Mouse (Mus musculus) CH12.LX (cell line): ENCODE results near the gene Sergef.

Source experiments
- BHLHE40 ChIP-seq: IDR thresholded peaks from 2 replicates; pipeline ENCODE4 v1.6.1; 2011; ENCODE audit warnings: mild to moderate bottlenecking, low read depth, low read length, improper control_type of control experiment
- CTCF ChIP-seq, 2 experiments: IDR thresholded peaks in 1 of 2; conservative IDR thresholded peaks in 1 of 2; 2 replicates each; pipeline ENCODE4 v1.5.1; 2011 to 2012; ENCODE audit warnings: low read depth in 2 of 2, low read length in 2 of 2, improper control_type of control experiment in 1 of 2, inconsistent platforms in 1 of 2, mild to moderate bottlenecking in 1 of 2, moderate library complexity in 1 of 2
- EP300 ChIP-seq: IDR thresholded peaks from 2 replicates; pipeline ENCODE4 v1.6.1; 2011; ENCODE audit warnings: low read length, improper control_type of control experiment
- MAZ ChIP-seq: IDR thresholded peaks from 2 replicates; pipeline ENCODE4 v1.6.1; 2012; ENCODE audit warnings: low read depth, mild to moderate bottlenecking, inconsistent platforms, low read length, improper control_type of control experiment, moderate library complexity
- MEF2A ChIP-seq: IDR thresholded peaks from 2 replicates; pipeline ENCODE4 v1.6.1; 2014; ENCODE audit warnings: low read depth, mild to moderate bottlenecking, inconsistent platforms, low read length, improper control_type of control experiment, borderline replicate concordance
- NRF1 ChIP-seq: IDR thresholded peaks from 2 replicates; pipeline ENCODE4 v1.6.1; 2014; ENCODE audit warnings: low read depth, mild to moderate bottlenecking, inconsistent platforms, low read length, improper control_type of control experiment, moderate library complexity
- POLR2A ChIP-seq: IDR thresholded peaks from 2 replicates; pipeline ENCODE4 v1.6.1; 2011; ENCODE audit warnings: low read depth, mild to moderate bottlenecking, improper control_type of control experiment, low read length
- POLR2AphosphoS2 ChIP-seq: IDR thresholded peaks from 2 replicates; pipeline ENCODE4 v1.6.1; 2011; ENCODE audit warnings: low read depth, low read length, improper control_type of control experiment
- RAD21 ChIP-seq: IDR thresholded peaks from 2 replicates; pipeline ENCODE4 v1.6.1; 2011; ENCODE audit warnings: low read depth, mild to moderate bottlenecking, low read length, improper control_type of control experiment, moderate library complexity
- ZMIZ1 ChIP-seq: IDR thresholded peaks from 2 replicates; pipeline ENCODE4 v1.6.1; 2012; ENCODE audit warnings: low read depth, mild to moderate bottlenecking, inconsistent platforms, low read length, improper control_type of control experiment

- no peak for TF ChIP-seq POLR2A
- TF ChIP-seq RAD21: no peak
- TF ChIP-seq CTCF (conservative IDR thresholded peaks at IDR 0.05 in 1 of 2, IDR thresholded peaks at IDR 0.05 in 1 of 2; ENCODE audit: low read depth in 2 of 2, low read length in 2 of 2): no peak
- no peak for TF ChIP-seq NRF1
- TF ChIP-seq ZMIZ1: no peak
- no peak for TF ChIP-seq POLR2AphosphoS2
- no peak for TF ChIP-seq MEF2A
- no peak for TF ChIP-seq EP300
- TF ChIP-seq BHLHE40: no peak
- TF ChIP-seq MAZ: no peak
Observed at GRCm38 (mm10) chr7:46667256-46667655, 27.6 kb upstream of the Sergef start.
